Mouse (Mus musculus): ENCODE results near the gene Crct1. TPM values are rescaled to one million over a fixed set of nuclear protein-coding genes. Genes with fewer than 3 reads are reported as not detected.

Crct1 gene
- total RNA-seq, 2 experiments from 2014 or later, result not detected

GRCm38 (mm10) chr3:92991926-92992325 lies 23.6 kb downstream of the Crct1 start, which contains the start of gene Lce3f:
Gene Lce3f, plus strand, starts transcription at chr3:92992226.
- Histone ChIP-seq H3K27ac (no peak within 1 kb of the TSS), H3K4me3 (no peak within 1 kb of the TSS)
- TF ChIP-seq CTCF (conservative IDR thresholded peaks at IDR 0.05), result no peak
- DNase-seq (ENCODE audit: low spot score in 2 of 2), result no peak

GRCm38 (mm10) chr3:92978484-92978883 lies 37.0 kb downstream of the Crct1 start:
- no peak for TF ChIP-seq CTCF (conservative IDR thresholded peaks at IDR 0.05)
- DNase-seq (ENCODE audit: low spot score in 2 of 2), result no peak

GRCm38 (mm10) chr3:92966761-92967160 lies 48.7 kb downstream of the Crct1 start, which contains the start of gene Lce3e:
Gene Lce3e, plus strand, starts transcription at chr3:92967061.
- no peak within 1 kb of the TSS for H3K4me3 ChIP-seq
- no peak for DNase-seq (ENCODE audit: low spot score in 2 of 2)
- no peak within 1 kb of the TSS for H3K27ac ChIP-seq
- no peak for TF ChIP-seq CTCF (conservative IDR thresholded peaks at IDR 0.05)

More at GRCm38 (mm10) chr3:92978484-92978883, 37.0 kb downstream of the Crct1 start:
- Histone ChIP-seq H3K4me3 (no peak overlapping the region), H3K27ac (no peak overlapping the region)

Other genes with a start within 250 kb of the Crct1 start
- gene Lce1i, start 236.8 kb downstream of the Crct1 start, total RNA-seq (2021), result not detected
- not detected for gene Lce1j, start 225.2 kb downstream of the Crct1 start, total RNA-seq (2021)
- not detected for gene Lce1k, start 207.8 kb downstream of the Crct1 start, total RNA-seq (2021)
- not detected for gene Kprp, start 188.4 kb downstream of the Crct1 start, total RNA-seq (2021)
- gene Lce1l, start 164.4 kb downstream of the Crct1 start, total RNA-seq (2021), result not detected
- gene 2310050C09Rik, start 145.5 kb downstream of the Crct1 start, total RNA-seq (2021), result not detected
- not detected for gene Lce3a, start 89.5 kb downstream of the Crct1 start, total RNA-seq (2021)
- not detected for gene Lce3b, start 82.7 kb downstream of the Crct1 start, total RNA-seq (2021)
- gene Lce3c, start 71.2 kb downstream of the Crct1 start, total RNA-seq (2021), result not detected
- not detected for gene Lce3d, start 58.3 kb downstream of the Crct1 start, total RNA-seq (2021)
- gene Lce3e, start 48.6 kb downstream of the Crct1 start, total RNA-seq (2021), result not detected
- not detected for gene Lce3f, start 23.5 kb downstream of the Crct1 start, total RNA-seq (2021)
- not detected for gene Lce1m, start 3.4 kb upstream of the Crct1 start, total RNA-seq (2021)
- gene Gm4858, start 53.1 kb upstream of the Crct1 start, total RNA-seq (2021), result not detected
- not detected for gene Crnn, start 129.1 kb upstream of the Crct1 start, total RNA-seq (2021)
- gene Flg2, start 181.6 kb upstream of the Crct1 start, total RNA-seq (2021), result not detected

Data from layer of hippocampus, adult 2 months (tissue).